Mouse (Mus musculus) retina, adult 2 months (tissue): Measurements from ENCODE around the gene 4930470P17Rik.
"Not testable (repeated sequence)": the region's sequence is repeated elsewhere in the genome, so short reads cannot be mapped to it uniquely, and the experiment has no call there.

Experiments used
- DNase-seq: peaks from one replicate; pipeline ENCODE4 v3.0.0-alpha.2; 2012; ENCODE audit warnings: low read depth, low spot score

4930470P17Rik gene

DNA sequence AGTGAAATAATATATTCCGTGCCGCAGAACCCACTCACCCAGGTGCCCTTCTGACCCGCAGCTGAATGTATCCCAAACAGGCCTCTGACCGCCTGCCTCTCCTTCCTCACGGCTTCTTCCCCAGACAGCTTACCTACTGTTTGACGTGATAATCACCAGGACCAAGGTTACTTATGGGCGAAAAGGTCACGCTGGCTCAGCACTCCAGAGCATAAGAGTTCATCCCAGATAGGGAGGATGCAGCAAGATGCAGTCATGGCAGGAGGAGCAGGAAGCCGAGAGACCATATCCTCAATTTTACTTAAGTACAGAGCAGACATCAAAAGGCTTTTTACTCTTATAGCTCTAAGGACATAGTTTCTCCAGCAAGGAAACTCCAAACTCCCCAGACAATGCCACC, at the start of gene 4930470P17Rik:
Gene 4930470P17Rik (minus strand): TSS at position 101 of the 400 bp plus-strand sequence.
- DNase-seq, result no peak

DNA sequence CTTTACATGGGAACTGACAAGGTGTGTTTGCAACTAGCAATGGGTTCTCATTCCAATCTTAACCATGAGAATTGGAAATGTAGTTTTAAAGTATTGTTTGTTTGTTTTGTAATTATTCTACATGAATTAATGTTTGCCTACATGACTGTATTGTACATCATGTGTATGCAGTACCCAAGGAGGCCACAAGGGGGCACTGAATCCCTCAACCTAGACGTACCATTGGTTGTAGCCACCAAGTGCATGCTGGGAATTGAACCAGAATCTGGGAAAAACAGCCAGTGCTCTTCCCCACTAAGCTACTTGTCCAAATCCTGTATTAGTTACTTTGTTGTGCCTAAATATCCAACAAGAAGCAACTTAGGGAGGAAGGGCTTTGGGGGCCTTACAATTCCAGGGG, 49.7 kb upstream of the 4930470P17Rik start:
- no peak for DNase-seq

DNA sequence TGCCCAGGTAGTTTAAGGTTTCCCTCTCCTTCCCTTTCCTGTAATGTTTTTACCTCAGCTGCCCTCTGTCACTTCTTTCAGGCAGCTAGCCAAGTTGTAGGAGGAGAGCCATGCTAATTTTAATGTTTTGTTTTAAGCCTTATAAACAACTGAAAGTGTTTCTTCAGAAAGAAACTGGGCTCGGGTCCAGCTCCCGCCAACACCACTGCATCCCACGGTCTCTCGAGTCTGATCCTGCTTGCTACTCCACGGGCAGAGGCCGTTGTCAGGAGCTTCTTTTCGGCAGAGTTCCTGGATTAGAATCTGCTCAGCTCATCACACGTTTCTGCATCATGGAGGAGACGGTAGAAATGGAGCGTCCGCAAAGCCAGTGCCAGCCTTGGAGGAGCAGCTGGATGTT, 46.7 kb upstream of the 4930470P17Rik start:
- no peak for DNase-seq

DNA sequence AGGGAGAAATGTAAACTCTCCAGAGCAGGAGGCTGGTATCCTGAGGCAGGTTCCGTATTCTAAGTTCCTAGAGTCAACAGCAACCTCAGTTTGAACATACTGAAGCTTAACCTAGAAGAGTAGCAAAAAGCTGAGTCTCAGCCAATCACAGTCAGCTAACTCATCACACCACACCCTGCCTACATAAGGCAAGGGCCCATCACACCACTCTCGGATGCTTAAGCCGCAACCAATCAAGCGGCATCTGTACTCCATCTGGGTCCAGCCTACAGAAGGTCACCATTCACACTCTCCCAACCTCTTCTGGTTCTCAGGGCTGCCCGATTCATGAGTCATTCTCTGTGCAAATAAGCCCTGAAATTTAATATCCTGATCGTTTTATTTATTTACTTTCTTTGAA, 44.4 kb upstream of the 4930470P17Rik start:
- no peak for DNase-seq

DNA sequence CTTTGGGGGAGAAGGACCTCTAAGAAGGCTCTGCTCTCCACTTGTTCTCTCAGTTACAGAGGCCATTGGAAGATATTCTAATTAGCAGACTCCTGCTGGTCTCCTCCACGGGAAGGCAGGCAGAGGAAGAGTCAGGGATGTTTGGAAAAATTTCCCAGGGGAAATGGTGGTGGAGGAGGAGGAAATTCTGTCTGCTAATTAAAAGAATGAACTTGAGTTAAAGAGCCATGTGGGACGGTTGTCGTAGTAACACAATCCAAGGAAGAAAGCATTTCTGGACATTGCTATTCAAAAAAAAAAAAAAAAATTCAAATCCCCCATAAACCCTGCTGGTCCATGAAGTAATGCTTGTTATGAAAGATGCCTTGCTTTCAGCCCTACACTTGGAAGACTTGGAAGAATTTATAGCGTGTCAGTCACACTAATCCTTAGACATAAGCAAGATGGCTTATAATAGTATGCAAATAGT, 40.6 kb upstream of the 4930470P17Rik start:
- DNase-seq, result no peak

DNA sequence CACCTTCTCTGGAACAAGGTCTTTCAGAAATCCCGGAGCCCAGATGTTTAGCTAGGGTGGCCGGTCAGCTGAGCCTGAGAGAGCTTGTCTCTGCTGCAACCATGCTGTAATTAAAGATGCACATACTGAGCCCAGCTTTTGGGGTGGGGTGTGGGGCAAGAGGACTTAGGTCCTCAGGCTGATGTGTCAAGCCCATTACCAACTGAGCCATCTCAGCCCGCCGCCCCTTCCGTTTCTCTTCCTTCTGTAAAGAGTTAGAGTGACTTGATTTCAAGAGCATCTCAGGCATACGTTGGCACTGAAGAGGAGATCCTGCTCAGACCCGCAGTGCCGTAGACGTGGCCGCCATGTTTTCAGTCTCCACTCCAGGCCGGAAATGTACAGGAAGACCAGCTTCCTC, 38.5 kb upstream of the 4930470P17Rik start:
- DNase-seq, result no peak

DNA sequence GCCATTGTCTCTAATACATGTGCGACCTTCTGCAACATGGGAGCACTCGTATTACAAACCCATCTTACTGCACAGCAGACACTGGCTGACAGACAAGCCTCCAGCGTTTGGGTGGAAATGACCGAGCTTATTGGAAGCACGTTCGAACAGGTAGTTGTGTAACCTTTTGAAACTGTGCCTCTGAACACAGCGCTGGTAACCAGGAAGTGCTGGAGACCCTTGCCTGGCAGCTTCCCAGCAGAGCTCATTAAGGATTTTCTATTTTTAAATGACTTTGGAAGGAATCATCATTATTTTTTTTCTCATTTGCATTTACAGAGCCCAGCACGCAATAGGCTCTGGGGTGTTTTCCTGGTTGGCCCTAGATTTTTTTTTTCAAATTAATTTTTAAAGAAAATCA, 36.9 kb upstream of the 4930470P17Rik start:
- no peak for DNase-seq

DNA sequence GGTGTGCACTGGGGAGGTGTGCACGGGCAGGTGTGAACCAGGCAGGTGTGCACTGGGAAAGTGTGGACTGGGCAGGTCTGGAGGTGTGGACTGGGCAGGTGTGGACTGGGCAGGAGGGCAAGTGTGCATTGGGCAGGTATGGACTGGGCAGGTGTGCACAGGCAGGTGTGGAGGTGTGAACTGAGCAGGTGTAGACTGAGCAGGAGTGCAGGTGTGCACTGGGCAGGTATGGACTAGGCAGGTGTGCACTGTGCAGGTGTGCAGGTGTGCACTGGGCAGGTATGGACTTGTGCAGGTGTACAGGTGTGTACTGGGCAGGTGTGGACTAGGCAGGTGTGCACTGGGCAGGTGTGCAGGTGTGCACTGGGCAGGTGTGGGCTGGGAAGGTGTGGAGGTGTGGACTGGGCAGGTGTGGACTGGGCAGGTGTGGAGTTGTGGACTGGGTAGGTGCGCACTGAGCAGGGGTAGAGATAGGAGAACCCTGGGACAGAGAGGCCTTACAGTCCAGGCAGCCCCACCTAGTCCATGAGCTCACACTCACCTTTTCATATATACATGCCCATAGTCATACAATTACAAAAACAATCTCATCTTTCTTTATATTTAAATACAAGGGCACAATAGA, 31.3 kb upstream of the 4930470P17Rik start:
- DNase-seq, result no peak

DNA sequence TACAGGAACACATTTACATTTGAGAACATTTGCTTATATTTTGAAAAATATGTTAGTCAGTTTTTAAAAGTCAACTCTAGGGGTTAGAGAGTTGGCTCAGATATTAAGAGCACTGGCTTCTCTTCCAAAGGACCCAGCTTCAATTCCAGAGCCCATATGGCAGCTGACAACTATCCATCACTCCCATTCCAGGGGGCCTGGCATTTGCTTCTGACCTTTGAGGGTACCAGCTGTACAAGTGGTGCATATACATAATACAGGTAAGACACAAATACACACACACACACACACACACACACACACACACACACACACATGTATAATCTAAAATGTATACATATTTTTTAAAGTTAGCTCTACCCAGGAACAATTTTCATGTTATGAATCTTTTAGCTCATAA, 30.6 kb upstream of the 4930470P17Rik start:
- DNase-seq, result no peak

DNA sequence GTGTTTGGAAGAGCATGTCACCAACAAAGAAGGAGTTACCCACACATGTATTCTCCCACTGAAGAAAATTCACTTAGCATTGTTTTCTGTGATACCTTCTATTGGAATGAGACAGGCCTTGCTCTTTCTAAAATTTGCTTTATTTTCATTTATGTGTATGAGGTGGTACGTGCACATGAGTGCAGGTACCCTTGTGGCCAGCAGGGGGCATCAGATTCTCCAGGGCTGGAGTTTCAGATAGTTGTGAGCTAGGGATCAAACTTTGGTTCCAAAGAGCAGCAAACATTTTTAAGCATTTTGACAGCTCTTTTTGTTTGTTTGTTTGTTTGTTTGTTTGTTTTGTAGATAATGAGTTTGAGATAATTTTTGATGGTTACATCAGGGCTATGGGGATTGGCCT, 29.6 kb upstream of the 4930470P17Rik start:
- no peak for DNase-seq

DNA sequence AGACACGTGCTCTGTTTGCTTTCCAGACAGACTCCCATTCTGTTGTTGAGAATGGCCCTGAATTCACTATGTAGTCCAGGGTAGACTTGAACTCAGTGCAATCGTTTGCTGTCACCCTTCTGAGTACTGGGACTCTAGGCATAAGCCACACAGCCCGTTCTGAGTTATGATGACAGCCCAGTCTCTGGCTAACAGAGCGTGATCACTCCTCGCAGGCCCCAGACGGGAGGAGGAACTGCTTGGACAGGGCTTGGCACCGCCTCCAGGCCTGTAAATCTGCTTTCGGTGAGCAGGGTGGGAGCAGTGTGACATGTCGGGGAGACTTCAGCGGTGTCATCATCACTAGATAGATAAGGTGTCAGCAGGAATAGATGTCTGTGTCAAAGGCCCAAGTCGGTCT, 28.7 kb upstream of the 4930470P17Rik start:
- DNase-seq, result no peak

DNA sequence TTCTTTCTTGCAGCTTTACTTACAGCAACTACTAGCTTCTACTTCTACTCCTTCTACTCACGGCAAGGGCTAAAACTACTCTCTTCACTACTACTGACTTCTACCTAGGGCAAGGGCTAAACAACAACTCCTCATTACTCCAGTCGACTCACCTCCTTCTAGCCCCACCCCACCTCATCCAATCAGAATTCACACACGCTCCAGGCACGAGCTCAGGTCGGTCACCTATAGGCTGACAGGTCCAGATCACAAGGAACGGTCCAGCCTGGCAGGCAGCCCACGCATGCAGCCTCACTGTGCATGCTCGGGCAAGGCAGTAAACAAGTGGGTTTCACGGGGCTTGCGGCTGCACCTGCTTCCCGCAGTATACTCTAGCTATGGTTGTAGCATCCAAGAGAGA, 26.2 kb upstream of the 4930470P17Rik start:
- DNase-seq, result not testable (repeated sequence)

DNA sequence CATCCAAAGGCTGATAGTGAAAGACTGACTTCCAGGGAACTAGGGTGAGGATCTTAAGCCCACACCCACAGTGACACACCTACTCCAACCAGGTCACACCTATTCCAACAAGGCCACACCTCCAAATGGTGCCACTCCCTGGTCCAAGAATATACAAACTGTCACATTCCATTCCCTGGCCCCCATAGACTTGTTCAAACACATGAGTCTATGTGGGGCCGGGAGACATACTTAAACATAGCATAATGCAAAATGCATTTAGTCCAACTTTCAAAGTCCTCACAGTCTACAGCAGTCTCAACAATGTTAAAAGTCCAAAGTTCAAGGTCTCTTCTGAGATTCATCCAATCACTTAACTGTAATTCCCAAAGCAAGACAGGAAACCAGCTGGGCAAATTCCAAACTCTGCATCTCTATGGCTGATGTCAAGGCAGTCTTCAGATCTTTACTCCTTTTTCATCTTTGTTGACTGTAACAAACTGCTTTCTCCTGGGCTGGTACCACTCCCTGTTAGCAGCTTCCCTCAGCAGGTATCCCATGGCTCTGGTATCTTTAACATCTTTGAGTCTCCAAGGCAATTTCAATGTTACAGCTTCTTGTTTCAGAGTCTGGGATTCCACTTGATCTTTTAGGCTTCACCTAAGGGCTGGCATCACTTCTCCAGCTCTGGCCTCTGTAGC, 22.5 kb upstream of the 4930470P17Rik start:
- DNase-seq, result not testable (repeated sequence)

DNA sequence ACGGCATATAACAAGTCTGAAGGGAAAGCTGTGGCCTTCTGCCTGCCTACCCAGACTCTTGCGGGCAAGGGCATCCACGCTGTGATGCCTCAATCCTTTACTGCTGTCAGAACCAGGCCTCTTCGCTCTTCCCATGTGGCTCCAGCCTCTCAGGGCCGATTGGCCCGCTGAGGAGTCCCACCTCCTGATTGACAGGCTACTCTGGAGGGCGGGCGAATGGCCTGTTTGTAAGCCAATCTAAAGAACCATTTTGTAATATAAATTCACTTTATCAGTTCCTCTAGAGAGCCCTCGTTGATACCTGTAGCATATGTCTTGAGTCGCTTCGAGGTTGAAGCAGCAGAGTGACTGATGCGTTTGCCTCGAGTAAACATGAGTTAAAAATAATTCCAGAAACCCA, 21.2 kb upstream of the 4930470P17Rik start:
- DNase-seq, result no peak

DNA sequence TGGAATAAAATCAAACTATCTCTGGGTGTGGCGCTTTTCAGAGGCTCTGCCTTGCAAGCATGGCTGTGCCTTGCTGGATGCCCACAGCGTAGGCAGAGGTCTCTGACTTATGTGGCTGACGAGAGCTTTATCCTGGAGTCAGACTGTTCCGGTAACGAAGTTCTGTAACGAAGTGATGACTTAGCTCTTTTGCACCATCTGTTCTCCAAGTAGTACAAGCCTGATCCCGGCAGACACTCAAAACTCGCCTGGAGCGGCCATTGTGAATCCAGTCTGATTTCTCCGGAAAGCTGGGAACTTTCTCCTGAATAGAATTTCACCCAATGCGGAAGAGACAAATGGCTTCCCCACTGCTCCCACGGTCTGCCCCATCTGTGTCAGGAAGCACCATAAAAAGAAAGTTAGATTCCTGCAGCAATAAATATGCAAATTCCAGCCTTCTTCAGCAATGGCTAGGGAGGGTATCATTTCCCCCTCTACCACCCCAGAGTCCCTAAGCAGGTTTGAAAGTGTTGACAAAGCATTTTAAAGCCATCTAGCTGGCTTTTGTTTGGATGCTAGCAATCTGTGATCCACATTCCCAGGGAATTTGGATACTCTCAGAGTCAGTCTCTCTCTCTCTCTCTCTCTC, 17.2 kb upstream of the 4930470P17Rik start:
- DNase-seq, result no peak

DNA sequence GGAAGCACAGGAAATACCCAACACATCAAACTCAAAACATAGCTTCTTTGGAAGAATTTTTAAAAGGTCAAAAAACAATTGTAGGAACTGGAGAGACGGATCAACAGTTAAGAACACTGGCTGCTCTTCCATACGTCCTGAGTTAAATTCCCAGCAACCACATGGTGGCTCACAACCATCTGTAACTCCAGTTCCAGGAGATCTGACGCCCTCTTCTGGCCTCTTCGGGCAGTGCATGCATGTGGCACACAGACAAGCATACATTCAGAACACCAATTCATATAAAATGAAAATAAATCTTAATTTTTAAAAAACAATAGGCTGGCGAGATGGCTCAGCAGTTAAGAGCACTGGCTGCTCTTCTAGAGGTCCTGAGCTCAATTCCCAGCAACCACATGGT, 10.0 kb upstream of the 4930470P17Rik start:
- not testable (repeated sequence) for DNase-seq

DNA sequence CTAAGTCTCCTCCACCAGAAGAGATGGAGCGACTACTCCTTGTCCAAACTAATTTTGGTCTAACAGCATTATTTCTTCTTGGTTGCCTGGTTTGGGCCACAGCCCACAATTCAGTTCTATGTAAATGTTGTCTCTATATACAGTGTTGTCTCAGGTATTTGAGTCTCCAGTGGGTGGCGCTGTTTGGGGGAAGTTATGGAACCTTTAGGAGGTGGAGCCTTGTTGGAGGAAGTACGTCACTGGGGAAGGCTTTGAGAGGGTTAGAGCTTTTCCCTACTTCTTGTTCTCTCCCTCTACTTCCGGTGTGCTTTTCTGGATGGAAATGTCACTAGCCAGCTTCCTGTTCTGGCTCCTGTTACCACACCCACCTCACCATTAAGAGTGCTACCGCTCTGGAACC, 646 bp downstream of the 4930470P17Rik start:
- DNase-seq, result no peak

DNA sequence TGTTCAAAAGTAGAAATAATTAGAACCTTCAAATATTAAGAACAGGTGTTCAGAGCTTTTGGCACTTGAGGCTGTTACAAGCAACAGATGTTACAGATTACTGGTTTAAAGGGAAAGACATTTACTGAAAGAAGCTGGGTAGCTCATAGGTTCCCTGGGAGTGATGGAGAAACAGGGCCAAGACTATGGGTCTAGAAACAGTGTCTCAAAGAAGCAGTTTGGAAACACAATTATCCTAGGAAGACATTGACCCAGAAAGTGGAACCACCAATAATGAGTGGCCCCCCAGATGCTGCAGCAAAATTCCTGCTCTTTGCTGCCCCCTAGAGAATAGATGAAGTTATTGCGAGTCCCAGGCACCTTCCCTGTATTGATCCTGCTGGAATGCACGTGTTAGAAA, 4.2 kb downstream of the 4930470P17Rik start:
- no peak for DNase-seq

DNA sequence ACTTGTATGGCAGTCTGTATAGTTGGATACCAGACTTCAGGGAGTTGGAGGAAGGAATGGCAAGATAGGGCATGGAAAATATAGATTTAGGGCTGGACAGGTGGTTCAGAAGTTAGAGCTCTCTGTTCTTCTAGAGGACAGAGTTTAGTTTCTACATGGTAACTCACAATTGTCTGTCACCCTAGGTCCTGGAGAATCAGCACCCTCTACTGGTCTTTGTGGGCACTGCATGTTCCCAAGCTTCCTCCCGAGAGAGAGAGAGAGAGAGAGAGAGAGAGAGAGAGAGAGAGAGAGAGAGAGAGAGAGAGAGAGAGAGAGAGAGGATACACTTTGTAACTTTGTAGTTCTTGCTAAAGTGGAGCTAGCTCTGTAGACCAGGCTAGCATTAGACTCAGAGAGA, 5.1 kb downstream of the 4930470P17Rik start:
- peak; percentile 20 for DNase-seq

DNA sequence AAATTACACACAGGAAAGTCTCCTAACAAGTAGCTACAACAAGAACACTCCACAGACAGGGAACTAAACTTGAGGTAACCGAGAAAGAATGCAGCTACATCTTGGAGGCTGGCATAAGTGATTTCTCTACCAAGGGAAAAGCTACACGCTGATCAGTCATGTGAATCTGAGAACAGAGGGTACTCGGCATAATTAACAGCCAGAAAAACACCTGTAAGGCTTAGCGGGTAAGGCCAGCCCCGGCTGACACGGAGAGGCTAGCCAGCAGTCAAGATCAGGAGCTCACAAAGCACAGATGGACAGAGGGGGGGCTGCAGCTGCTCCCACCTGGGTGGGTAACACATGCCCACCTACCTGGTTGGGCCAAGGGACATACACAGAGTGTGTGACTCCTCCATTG, 9.7 kb downstream of the 4930470P17Rik start:
- no peak for DNase-seq

DNA sequence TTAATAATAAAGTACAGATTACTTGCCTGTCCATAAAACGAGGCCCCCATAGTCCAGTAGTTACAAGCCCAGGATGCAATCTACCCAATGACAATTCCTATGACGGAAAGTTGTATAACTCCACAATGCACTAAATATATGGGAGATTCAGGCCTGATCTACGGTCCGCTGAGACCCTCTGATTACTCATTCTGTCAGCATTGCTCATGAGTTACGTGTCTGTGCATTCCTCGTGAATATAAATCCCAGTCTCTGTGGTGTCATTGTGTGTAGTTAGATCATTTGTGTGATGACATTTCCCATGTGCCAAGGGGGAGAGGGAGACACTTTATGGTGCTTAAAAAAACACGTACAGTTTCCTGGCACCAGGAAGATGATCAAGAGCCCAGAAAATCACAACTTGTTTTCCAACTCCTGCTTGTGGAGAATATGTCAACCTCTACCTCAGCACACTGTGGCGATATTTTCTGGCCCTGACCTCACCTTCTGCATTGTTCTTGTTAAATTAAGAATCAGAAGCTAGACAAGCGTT, 13.4 kb downstream of the 4930470P17Rik start:
- no peak for DNase-seq

DNA sequence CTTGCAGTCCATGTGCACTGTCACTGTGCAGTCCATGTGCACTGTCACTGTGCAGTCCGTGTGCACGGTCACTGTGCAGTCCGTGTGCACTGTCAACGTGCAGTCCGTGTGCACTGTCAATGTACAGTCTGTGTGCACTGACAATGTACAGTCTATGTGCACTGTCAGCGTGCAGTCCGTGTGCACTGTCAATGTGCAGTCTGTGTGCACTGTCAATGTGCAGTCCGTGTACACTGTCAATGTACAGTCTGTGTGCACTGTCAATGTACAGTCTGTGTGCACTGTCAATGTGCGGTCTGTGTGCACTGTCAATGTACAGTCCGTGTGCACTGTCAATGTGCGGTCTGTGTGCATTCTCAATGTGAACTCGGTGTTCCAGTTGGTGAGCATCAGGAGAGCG, 17.1 kb downstream of the 4930470P17Rik start:
- DNase-seq, result no peak

DNA sequence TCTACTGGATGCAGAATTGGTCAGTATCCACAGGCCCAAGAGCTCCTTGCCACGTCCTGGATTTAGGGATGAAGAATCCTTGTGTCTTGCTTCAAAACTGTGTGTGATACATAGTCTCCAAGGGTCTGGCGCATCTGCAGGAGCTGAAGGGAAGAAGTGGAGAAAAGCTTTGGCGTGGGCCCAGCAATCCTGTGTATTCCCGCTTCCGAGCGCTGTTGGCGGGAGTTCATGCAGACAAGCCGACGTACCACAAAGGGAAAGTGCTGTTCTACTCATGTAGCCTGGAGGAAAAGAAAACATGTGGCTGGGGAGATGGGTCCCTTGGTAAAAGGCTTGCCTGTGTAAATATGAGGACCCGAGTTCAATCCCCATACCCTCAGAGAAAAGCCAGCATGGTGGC, 22.3 kb downstream of the 4930470P17Rik start:
- DNase-seq, result no peak
